Mouse (Mus musculus): ENCODE data around the gene Me3.

DNA sequence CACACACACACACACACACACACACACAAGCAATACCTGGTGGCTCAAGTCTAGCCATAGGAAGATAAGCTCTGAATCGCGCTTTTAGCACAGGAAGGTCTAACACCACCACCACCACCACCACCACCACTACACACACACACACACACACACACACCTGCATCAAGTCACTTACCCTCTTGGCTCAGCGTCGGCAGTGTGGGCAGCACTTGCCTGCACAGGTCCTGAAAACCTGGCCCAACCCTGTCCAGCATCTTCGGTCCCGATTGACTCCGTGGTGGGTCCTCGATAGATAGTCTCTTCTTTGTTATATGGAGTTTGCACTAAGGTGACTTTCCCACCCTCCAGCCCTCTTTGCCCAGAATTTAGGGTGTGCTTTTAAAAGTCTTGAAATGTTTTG lies 270.8 kb downstream of the Me3 start:
- TF ChIP-seq CTCF (IDR thresholded peaks at IDR 0.05; ENCODE audit: low read depth) (no peak), EP300 (IDR thresholded peaks at IDR 0.05; ENCODE audit: low read depth) (no peak)

All from heart, postnatal 0 days (tissue).